Mouse (Mus musculus): ENCODE measurements around the gene Cckar. TPM values are rescaled to one million over a fixed set of nuclear protein-coding genes. Genes with fewer than 3 reads are reported as not detected.

Cckar gene
- total RNA-seq, 2 experiments from 2014 or later, result 0.11 TPM; not detected in 1

DNA sequence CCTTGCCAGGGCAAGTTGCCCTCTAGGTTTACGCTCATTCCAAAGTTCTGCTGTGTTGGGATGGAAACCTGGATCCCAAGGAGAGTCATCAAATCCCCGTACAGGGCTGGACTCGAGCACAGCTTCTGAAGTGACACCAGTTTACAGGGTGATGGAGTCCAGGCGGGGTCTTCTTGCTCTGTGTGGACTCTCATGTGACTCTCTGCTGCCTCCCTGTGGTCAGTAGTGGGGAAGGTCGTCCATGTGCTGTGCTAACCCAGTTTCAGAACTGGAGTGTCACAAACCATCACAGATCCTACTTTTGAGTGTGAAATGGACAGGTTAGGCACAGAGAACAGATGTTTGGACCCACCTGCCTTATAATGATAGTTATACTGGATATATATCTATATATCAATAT, 35.2 kb downstream of the Cckar start:
- DNase-seq, result peak; percentile 85

DNA sequence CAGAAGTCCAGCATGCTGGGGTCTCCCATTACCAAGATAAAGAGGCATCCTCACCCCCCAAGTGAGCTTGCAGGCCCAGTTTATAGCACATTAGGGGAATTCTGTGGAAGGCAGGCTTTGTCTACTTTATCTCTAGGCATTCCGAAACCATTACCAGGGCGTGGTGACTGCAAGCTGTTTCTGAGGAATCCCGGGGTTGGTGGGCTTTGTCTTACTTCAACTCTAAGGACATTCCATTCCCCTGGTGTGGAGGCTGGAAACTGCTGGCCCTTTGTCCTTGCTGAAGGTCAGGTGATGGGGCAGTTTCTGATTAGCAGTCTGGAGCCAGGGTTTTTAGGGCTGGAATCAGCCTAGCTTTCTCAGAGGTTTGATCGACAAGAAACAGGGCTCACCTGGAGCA, 36.0 kb downstream of the Cckar start:
- no peak for DNase-seq

DNA sequence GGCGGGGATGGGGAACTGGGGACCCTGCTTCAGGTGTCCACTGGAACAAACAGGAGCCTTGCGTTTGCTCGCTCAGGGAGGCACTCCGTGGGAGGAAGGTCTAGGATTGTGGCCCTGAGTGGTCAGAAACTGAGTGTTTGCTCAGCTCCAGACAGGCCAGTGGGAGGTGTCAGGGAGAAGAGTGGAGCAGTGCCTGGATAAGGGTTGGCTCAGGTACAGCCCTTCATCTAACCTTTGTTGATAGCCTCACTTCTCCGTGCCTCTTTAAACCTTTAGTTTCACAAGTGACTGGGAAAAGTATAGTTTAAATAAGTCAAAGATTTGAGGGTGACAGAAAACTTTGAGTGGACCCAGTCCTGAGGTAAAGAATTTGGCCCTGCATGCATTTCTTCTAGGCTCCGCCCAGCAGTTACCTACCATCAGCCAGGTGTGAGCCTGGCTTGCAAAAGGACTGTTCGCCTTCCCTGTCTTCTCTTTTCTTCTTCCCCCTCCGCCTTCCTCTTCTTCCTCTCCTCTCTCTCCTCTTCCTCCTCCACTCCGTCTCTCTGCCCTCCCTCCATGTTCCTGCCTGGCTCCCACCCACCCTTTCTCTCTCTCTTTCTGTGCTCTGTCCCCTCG, 37.1 kb downstream of the Cckar start:
- DNase-seq, result no peak

DNA sequence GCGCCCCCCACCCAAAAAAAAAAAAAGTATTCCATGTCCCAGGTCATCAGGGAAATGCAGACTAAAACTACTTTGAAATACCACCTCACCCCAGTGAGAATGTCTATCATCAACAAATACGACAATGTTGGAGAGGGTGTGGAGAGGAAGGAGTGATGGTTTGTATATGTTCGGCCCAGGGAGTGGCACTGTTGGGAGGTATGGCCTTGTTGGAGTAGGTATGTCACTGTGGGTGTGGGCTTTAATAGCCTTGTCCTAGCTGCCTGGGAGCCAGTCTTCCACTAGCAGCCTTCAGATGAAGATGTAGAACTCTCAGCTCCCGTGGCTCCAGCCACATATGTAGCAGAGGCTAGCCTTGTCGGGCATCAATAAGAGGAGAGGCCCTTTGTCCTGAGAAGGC, 39.5 kb downstream of the Cckar start:
- DNase-seq, result no peak

DNA sequence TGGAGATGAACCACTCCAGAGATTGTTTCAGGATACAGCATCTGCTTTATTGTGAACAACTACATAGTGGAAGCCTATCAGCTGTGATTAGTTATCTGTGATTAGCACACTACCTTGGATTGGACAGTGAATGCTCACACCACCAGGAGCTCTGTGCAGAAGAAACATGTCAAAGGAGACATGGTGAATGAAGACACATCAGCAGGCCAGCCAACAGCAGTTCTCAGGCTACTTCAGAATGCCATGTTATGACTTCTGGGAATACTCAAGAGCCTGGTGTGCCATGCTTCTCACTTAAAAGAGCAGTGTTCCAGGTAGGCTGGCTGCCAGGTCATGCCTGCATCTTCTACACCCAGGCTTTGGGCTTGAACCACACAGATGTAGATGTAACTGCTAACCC, 43.8 kb downstream of the Cckar start:
- no peak for DNase-seq

DNA sequence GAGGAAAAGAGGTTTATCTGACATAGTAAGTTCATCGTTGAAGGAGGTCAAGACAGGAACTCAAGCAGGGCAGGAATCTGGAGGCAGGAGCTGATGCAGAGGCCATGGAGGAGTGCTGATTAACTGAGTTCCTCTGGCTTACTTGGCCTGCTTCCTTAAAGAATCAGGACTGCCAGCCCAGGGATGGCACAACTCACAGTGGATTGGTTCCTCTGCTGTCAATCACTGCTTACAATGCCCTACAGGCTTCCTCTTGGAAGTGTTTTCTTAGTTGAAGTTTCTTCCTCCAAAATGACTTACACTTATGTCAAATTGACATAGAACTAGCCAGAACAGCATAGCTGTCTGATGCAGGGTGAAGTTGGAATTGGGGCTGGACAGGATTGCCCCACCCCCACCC, 45.1 kb downstream of the Cckar start:
- no peak for DNase-seq

DNA sequence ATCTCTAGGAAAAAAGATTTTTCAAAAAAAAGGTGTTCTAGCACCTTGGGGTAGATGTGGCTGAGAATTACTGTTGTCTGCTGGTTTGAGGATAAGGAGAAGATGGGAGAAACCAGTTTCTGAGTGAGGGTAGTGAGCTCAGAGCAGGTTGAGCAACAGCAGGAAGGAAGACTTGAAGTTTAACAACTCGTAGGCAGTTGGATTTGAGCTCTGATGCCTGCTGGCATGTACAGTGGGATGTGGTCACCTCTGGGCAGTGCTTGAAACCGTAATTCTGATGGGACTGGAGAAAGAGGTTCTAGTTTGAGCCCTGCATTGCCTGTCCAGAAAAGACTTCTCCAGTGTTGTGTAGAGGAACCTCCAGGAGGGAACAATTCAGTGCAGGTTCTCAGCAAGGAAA, 46.0 kb downstream of the Cckar start:
- no peak for DNase-seq

DNA sequence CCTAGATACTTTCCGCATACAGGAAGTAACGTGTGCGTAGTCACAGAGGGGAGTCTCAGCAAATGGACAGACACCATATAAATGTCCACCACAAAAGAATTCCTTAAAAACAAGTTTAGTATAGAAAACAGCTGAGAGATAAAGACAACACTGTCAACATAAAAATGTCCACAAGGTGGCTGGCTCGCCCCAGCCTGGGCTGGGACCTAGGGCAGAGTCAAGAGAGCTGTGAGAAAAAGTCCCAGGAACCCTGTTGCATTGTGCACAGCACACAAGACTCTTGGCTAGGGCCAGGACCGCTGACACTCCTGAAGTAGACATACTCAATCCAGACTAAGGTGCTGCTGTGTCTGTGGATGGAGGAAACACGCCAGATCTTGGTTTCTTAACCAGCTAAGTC, 49.6 kb downstream of the Cckar start:
- DNase-seq, result peak; percentile 30

DNA sequence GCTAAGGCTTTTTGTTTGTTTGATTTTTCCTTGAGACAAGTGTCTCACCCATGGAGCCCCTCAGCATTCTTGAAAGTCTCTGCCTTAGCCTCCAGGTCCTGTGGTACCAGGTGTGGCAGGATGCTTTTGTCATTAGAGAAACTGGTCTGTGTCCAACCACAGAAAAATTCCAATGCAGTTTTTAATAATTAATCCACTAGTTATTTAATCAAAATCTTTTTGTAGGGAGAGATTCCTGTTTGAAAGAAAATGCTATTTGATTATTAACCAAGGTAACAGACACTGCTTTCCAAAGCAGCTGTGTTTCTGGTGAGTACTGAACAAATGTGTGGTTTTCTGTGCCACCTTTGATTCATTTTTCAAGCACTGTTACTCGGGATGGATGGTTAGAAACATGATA, 50.9 kb downstream of the Cckar start:
- DNase-seq, result no peak

Other genes with a start within 250 kb of the Cckar start
- 10 to 100 TPM; 36.7 to 42.4 TPM for gene Rbpj, start 241.6 kb downstream of the Cckar start, total RNA-seq (2021)
- 10 to 100 TPM; 22.9 to 26.1 TPM for gene Tbc1d19, start 101.9 kb upstream of the Cckar start, total RNA-seq (2021)

Measured in heart, postnatal 4 days (tissue).